Mouse (Mus musculus) ES-Bruce4 (cell line): Measurements from ENCODE around the gene Nrip3.

Experiments
- EP300 ChIP-seq: IDR thresholded peaks from 2 replicates; pipeline ENCODE4 v1.6.1; 2011; ENCODE audit warnings: low read depth, low read length; ENCODE audit not compliant: insufficient read depth
- POLR2A ChIP-seq: IDR thresholded peaks from one replicate; pipeline ENCODE4 v1.8.1; 2011; ENCODE audit warnings: low read length; ENCODE audit not compliant: insufficient read depth

GRCm38 (mm10) chr7:109739822-109740370, 41.9 kb downstream of the Nrip3 start:
- TF ChIP-seq POLR2A (no peak), EP300 (no peak)
